Mouse (Mus musculus): Measurements from ENCODE around the gene Dhtkd1. TPM values are rescaled to one million over a fixed set of nuclear protein-coding genes. Genes with fewer than 3 reads are reported as not detected.

The Dhtkd1 gene
- total and polyA plus RNA-seq, 3 experiments = 3.6 to 6.8 (median 4.5) TPM

DNA sequence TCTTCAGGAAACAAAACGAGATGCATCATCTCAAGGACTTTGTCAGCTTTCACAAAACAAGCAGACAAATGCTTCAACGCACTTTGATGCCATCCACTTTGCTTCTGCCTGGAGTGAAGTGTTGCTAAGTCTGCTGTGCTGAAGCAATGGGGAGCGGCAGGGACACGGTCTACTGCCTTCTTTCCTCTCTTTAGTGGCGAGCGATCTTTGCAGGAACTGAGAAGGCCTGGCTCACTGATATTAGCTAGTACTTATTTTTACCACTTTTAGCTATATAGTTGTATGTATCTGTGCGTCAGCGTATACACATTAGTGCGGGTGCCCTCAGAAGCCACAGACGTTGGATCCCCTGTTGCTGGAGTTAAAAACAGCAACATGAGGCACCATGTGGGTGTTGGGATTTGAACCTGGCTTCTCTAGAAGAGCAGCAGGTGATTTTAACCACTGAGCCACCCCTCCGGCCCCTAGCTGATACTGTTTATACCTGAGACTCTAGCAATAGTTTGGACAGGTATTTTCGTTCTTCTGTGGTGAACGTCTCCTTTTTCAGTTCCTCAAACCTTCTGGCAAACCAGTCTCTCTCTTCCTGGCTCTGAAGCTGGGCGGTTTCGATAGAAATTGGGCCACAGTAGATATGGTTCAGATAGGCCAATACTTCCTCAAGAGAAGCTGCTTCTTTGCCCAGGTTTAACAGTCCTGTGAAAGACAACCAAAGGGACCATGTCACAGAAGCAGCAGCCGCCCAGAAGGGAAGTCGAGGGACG is 12.1 kb downstream of the Dhtkd1 start:
- Histone ChIP-seq H3K9ac (ENCODE audit: low read depth, low read length) (no peak overlapping the region), H3K27me3 (ENCODE audit: control insufficient read depth, insufficient read depth, low read length) (no peaks in the 10 kb centered on the region), H3K36me3 (ENCODE audit: control insufficient read depth, insufficient read depth, low read length) (no peaks in the 10 kb centered on the region), H3K27ac (no peak overlapping the region), H3K4me3 (no peak overlapping the region), H3K79me2 (replicated peaks; ENCODE audit: control insufficient read depth, insufficient read depth, low read length) (no peaks in the 10 kb centered on the region), H3K4me1 (ENCODE audit: control insufficient read depth, insufficient read depth, low read length) (no peaks in the 10 kb centered on the region)
- intact Hi-C loops (cut with DNase I) = no loop called here
- TF ChIP-seq CTCF (IDR thresholded peaks at IDR 0.05) (no peak), POLR2A (IDR thresholded peaks at IDR 0.05; ENCODE audit: insufficient read depth, low read depth, low read length) (no peak), EP300 (IDR thresholded peaks at IDR 0.05; ENCODE audit: insufficient read depth, low read depth, low read length) (no peak)
- DNase-seq = no peak
- WGBS = 79% methylated on average over 18 of the region's 18 CpGs

DNA sequence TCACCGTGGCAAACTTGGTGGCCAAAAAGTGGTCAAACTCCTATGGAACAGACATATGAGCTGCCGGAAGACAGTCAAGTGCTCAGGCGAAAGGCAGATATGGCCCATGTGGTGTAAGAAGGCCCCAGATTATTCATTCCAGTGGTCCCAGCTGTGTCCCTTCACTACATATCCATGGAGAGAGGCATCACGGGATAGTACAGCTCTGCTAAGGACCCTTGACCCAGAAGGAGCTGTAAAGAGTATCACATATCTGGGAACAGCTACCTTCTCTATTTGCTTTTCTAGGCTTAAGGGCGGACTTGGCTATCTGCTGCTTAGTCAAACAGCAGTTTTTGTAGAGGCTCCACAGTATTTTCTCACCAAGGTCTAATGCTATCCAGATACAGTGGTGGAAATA is 12.8 kb downstream of the Dhtkd1 start:
- Histone ChIP-seq H3K36me3 (ENCODE audit: control insufficient read depth, insufficient read depth, low read length) (no peaks in the 10 kb centered on the region), H3K9ac (ENCODE audit: low read depth, low read length) (no peak overlapping the region), H3K4me1 (ENCODE audit: control insufficient read depth, insufficient read depth, low read length) (no peaks in the 10 kb centered on the region), H3K27ac (no peak overlapping the region), H3K4me3 (no peak overlapping the region), H3K27me3 (ENCODE audit: control insufficient read depth, insufficient read depth, low read length) (no peaks in the 10 kb centered on the region), H3K79me2 (replicated peaks; ENCODE audit: control insufficient read depth, insufficient read depth, low read length) (no peaks in the 10 kb centered on the region)
- intact Hi-C loops (cut with DNase I) = no loop called here
- 91% methylated on average over 5 of the region's 5 CpGs for WGBS
- no peak for TF ChIP-seq EP300 (IDR thresholded peaks at IDR 0.05; ENCODE audit: insufficient read depth, low read depth, low read length)
- no peak for TF ChIP-seq POLR2A (IDR thresholded peaks at IDR 0.05; ENCODE audit: insufficient read depth, low read depth, low read length)
- no peak for TF ChIP-seq CTCF (IDR thresholded peaks at IDR 0.05)
- no peak for DNase-seq

DNA sequence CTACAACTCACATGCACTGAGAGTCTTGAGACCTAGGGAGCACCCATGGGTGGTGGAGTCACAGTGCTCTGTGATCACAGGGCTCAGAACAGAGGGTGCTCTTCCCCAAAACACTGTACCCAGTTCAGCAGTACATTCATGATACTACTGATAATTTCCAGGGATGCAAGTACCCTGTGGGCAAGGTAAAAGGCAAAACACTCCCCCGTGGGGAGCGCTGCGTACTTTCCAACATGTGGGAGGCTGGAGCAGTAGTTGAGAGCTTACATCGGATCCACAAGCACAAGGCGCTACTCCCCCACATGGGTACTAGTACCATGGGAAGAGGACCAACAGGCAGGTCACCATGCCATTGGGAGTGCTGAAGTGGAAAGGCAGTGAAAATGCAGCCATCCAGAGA is 15.1 kb downstream of the Dhtkd1 start:
- Histone ChIP-seq H3K9ac (ENCODE audit: low read depth, low read length) (no peak overlapping the region), H3K36me3 (ENCODE audit: control insufficient read depth, insufficient read depth, low read length) (no peaks in the 10 kb centered on the region), H3K27me3 (ENCODE audit: control insufficient read depth, insufficient read depth, low read length) (no peaks in the 10 kb centered on the region), H3K4me3 (no peak overlapping the region), H3K79me2 (replicated peaks; ENCODE audit: control insufficient read depth, insufficient read depth, low read length) (no peaks in the 10 kb centered on the region), H3K27ac (no peak overlapping the region), H3K4me1 (ENCODE audit: control insufficient read depth, insufficient read depth, low read length) (no peaks in the 10 kb centered on the region)
- no peak for TF ChIP-seq EP300 (IDR thresholded peaks at IDR 0.05; ENCODE audit: insufficient read depth, low read depth, low read length)
- no peak for TF ChIP-seq POLR2A (IDR thresholded peaks at IDR 0.05; ENCODE audit: insufficient read depth, low read depth, low read length)
- no peak for TF ChIP-seq CTCF (IDR thresholded peaks at IDR 0.05)
- 87% methylated on average over 5 of the region's 5 CpGs for WGBS
- no peak for DNase-seq
- intact Hi-C loops (cut with DNase I) = no loop called here

DNA sequence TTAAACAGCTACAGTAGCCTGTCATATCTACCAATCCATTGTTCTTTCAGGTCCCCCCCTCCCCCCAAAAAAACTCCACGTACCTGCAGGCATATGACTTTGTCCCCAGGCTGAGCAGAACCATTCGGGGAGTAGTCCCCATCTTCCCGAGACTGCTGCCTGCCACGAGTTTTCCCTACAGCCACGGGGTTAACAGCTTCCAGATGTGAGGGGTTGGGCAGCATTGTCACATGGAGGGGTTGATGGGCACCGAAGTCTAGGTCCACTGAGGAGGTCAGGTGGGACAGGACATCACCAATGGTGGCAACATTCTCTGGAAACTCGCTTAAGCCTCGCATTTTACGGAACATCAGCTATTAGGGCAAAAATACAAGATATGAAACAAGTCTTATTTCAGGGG is 18.8 kb downstream of the Dhtkd1 start:
- H3K4me1 ChIP-seq (ENCODE audit: control insufficient read depth, insufficient read depth, low read length) = no peaks in the 10 kb centered on the region
- H3K79me2 ChIP-seq (replicated peaks; ENCODE audit: control insufficient read depth, insufficient read depth, low read length) = no peaks in the 10 kb centered on the region
- TF ChIP-seq CTCF (IDR thresholded peaks at IDR 0.05) = no peak
- TF ChIP-seq EP300 (IDR thresholded peaks at IDR 0.05; ENCODE audit: insufficient read depth, low read depth, low read length) = no peak
- TF ChIP-seq POLR2A (IDR thresholded peaks at IDR 0.05; ENCODE audit: insufficient read depth, low read depth, low read length) = no peak
- H3K27me3 ChIP-seq (ENCODE audit: control insufficient read depth, insufficient read depth, low read length) = no peaks in the 10 kb centered on the region
- no peaks in the 10 kb centered on the region for H3K36me3 ChIP-seq (ENCODE audit: control insufficient read depth, insufficient read depth, low read length)
- H3K9ac ChIP-seq (ENCODE audit: low read depth, low read length) = no peak overlapping the region
- no peak overlapping the region for H3K27ac ChIP-seq
- 73% methylated on average over 9 of the region's 9 CpGs for WGBS
- DNase-seq = no peak
- intact Hi-C loops (cut with DNase I) = no loop called here
- H3K4me3 ChIP-seq = no peak overlapping the region

DNA sequence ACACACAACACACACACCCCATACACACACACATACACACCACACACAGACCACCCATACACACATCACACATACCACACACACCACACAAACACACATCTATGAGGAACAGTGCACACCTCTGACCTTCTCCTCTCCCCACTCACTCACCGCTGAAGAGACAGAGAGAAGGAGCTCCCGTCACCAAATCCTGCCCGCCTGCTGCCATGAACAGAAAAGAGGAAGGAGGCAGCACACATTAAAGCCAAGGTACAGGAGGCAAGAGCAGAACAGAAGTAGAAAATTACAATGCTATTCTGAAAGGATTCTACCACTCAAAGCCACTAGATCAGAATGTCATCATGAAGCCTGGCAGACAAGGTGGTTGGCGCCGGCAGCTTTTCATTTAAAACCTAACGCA is 19.8 kb downstream of the Dhtkd1 start:
- H3K9ac ChIP-seq (ENCODE audit: low read depth, low read length) = no peak overlapping the region
- no peak for TF ChIP-seq EP300 (IDR thresholded peaks at IDR 0.05; ENCODE audit: insufficient read depth, low read depth, low read length)
- TF ChIP-seq CTCF (IDR thresholded peaks at IDR 0.05) = no peak
- no peak for TF ChIP-seq POLR2A (IDR thresholded peaks at IDR 0.05; ENCODE audit: insufficient read depth, low read depth, low read length)
- H3K27ac ChIP-seq = no peak overlapping the region
- DNase-seq = no peak
- H3K4me1 ChIP-seq (ENCODE audit: control insufficient read depth, insufficient read depth, low read length) = no peaks in the 10 kb centered on the region
- H3K27me3 ChIP-seq (ENCODE audit: control insufficient read depth, insufficient read depth, low read length) = no peaks in the 10 kb centered on the region
- no peaks in the 10 kb centered on the region for H3K79me2 ChIP-seq (replicated peaks; ENCODE audit: control insufficient read depth, insufficient read depth, low read length)
- H3K4me3 ChIP-seq = no peak overlapping the region
- intact Hi-C loops (cut with DNase I) = no loop called here
- WGBS = 90% methylated on average over 6 of the region's 6 CpGs
- no peaks in the 10 kb centered on the region for H3K36me3 ChIP-seq (ENCODE audit: control insufficient read depth, insufficient read depth, low read length)

DNA sequence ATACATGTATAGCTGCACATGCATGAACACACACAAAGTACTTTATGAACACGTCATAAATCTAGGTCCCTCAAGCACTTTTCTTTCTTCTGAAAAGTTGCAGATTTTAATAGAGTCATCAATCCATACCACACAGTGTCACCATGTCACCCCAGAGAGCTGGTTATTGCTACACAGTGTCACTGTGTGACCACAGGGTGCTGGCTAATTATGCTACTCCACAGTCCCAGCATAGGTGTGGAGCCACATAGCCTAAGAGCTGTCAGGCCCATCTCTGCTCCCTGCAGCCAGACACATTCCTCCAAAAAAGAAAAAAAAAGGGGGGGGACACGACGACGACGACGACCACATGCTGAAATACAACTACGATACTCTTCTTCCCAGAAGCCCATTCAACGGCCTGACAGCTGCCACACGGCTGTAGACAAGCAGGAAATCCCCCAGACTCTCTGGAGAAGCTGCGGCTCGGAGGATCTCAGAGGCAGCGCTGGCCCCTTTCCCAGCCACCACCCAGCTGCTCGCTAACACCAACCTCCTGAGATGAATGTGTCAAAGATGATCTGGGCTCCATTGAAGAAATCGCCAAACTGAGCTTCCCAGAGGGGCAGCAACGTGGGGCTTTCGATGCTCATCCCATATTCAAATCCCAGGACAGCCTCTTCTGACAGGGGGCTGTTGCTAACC is 31.2 kb downstream of the Dhtkd1 start:
- WGBS = 57% methylated on average over 16 of the region's 16 CpGs
- no peak overlapping the region for H3K27ac ChIP-seq
- no peaks in the 10 kb centered on the region for H3K27me3 ChIP-seq (ENCODE audit: control insufficient read depth, insufficient read depth, low read length)
- no peaks in the 10 kb centered on the region for H3K36me3 ChIP-seq (ENCODE audit: control insufficient read depth, insufficient read depth, low read length)
- H3K79me2 ChIP-seq (replicated peaks; ENCODE audit: control insufficient read depth, insufficient read depth, low read length) = no peaks in the 10 kb centered on the region
- no peak overlapping the region for H3K9ac ChIP-seq (ENCODE audit: low read depth, low read length)
- intact Hi-C loops (cut with DNase I) = no loop called here
- DNase-seq = no peak
- no peaks in the 10 kb centered on the region for H3K4me1 ChIP-seq (ENCODE audit: control insufficient read depth, insufficient read depth, low read length)
- no peak overlapping the region for H3K4me3 ChIP-seq
- TF ChIP-seq EP300 (IDR thresholded peaks at IDR 0.05; ENCODE audit: insufficient read depth, low read depth, low read length) (no peak), CTCF (IDR thresholded peaks at IDR 0.05) (no peak), POLR2A (IDR thresholded peaks at IDR 0.05; ENCODE audit: insufficient read depth, low read depth, low read length) (no peak)

Data from heart, adult 2 months (tissue).